Mouse (Mus musculus): ENCODE results near the gene Atl1.

- TF ChIP-seq GATA1 (IDR thresholded peaks at IDR 0.05; ENCODE audit: borderline replicate concordance, low read length): no peak
- no peak for TF ChIP-seq FLI1 (IDR thresholded peaks at IDR 0.05; ENCODE audit: low read length)
These were observed 34.3 kb downstream of the Atl1 start for GRCm38 (mm10) chr12:69926716-69927115.
